ENCODE assay signal across 10 mouse cellular contexts in genomic region chr16:31932255-31932654, GRCm38 (mm10). TPM values are rescaled to one million over a fixed set of nuclear protein-coding genes. Genes with fewer than 3 reads are reported as not detected.
DNase-seq lines count a peak whose midpoint lies in the region; ATAC-seq and TF ChIP-seq lines count a peak whose summit lies in the region.
"Had no signal": no experiment of that assay in that cellular context is flagged by ENCODE, and none has a peak within 500 bp of the region (broad histone marks: within the 10 kb centered on the region; RNA-seq: fewer than 3 reads in every experiment).

No protein-coding gene starts in this region.

- H3K36me3 ChIP-seq in hindbrain, embryonic 16.5 days (ENCODE audit: control insufficient read depth, insufficient read depth, low read length): no peaks in the 10 kb centered on the region
- H3K36me3 ChIP-seq: stomach, embryonic 15.5 days had no signal

- H3K4me1 ChIP-seq in hindbrain, embryonic 16.5 days (ENCODE audit: control insufficient read depth, insufficient read depth, low read depth, low read length): peaks cover 27% of the 10 kb centered on the region

- intact Hi-C loops in left cerebral cortex, adult 2 months (cut with DNase I): no loop called here

- WGBS in hindbrain, embryonic 16.5 days: 20% methylated on average over 5 of the region's 5 CpGs

- H3K4me2 ChIP-seq in hindbrain, embryonic 16.5 days (ENCODE audit: low read length): no peak overlapping the region; the same call in 1 of the 2 replicates

- DNase-seq in cerebellum, adult 11-12 months: peak; percentile 57
- no peak for DNase-seq in cerebellum, postnatal 4 days (ENCODE audit: low spot score in 2 of 2)
- no peak for DNase-seq in left cerebral cortex, adult 2 months (ENCODE audit: extremely low spot score in 1 of 2, low spot score in 2 of 2)
- DNase-seq in left cerebral cortex, adult 11 months (ENCODE audit: low spot score): no peak
- peak; percentile 79 for DNase-seq in retina, postnatal 1 day
- DNase-seq in frontal cortex, postnatal 25 days (ENCODE audit: low spot score in 2 of 2): no peak

- H3K27me3 ChIP-seq in hindbrain, embryonic 16.5 days (replicated peaks; ENCODE audit: control insufficient read depth, insufficient read depth, low read length): no peaks in the 10 kb centered on the region

- H3K4me3 ChIP-seq in left cerebral cortex, adult 2 months: no peak overlapping the region
- H3K4me3 ChIP-seq in hindbrain, embryonic 16.5 days (ENCODE audit: low read length): no peak overlapping the region

- H3K27ac ChIP-seq in left cerebral cortex, adult 2 months: peak overlapping the region; percentile 97
- H3K27ac ChIP-seq in hindbrain, embryonic 16.5 days (ENCODE audit: low read depth, low read length): peak overlapping the region; percentile 83

- H3K9ac ChIP-seq in hindbrain, embryonic 16.5 days (ENCODE audit: low read depth, low read length): peak overlapping the region; percentile 67; the same call in 1 of the 2 replicates

- no peaks in the 10 kb centered on the region for H3K9me3 ChIP-seq in hindbrain, embryonic 16.5 days (ENCODE audit: control insufficient read depth, low read length)
- H3K9me3 ChIP-seq: stomach, embryonic 15.5 days had no signal

- TF ChIP-seq CTCF in left cerebral cortex, adult 2 months (IDR thresholded peaks at IDR 0.05): no peak

- ATAC-seq in hindbrain, embryonic 16.5 days: no peak
- ATAC-seq in monocyte, adult 5-6 weeks (replicated peaks; ENCODE audit: insufficient number of reproducible peaks, low FRiP score, low TSS enrichment, poor library complexity, severe bottlenecking): no peak

RNA-seq across cellular contexts. Expression of gene Pigz, which starts 1.4 kb away (rescaled TPM):
- total RNA-seq in left cerebral cortex, adult 2 months (2021): 10 to 100 TPM; 20.7 to 20.9 TPM
- 4.1 and 5.2 TPM in 2 replicates for polyA plus RNA-seq in hindbrain, embryonic 16.5 days (2015; fragmentation: Nextera tagmentation; extraction: Ambion mirVana)
- total RNA-seq in monocyte, adult 5-6 weeks (2017): 0.19 TPM in 1 of 3 replicates, not detected in the others

RNA-seq across cellular contexts. Expression of gene 0610012G03Rik, which starts 16.0 kb away (rescaled TPM):
- total RNA-seq in left cerebral cortex, adult 2 months (2021): 10 to 100 TPM; 40.4 to 45.1 TPM
- polyA plus RNA-seq in hindbrain, embryonic 16.5 days (2015; fragmentation: Nextera tagmentation; extraction: Ambion mirVana): 128 and 132 TPM in 2 replicates
- total RNA-seq in monocyte, adult 5-6 weeks (2017): 6.4 to 10.0 TPM (median 7.6 TPM) in 3 replicates

RNA-seq across cellular contexts. Expression of gene Ncbp2, which starts 16.1 kb away (rescaled TPM):
- total RNA-seq in left cerebral cortex, adult 2 months (2021): 10 to 100 TPM; 47.3 to 47.4 TPM
- polyA plus RNA-seq in hindbrain, embryonic 16.5 days (2015; fragmentation: Nextera tagmentation; extraction: Ambion mirVana): 91.7 and 95.0 TPM in 2 replicates
- total RNA-seq in monocyte, adult 5-6 weeks (2017): 25.7 to 26.9 TPM (median 26.0 TPM) in 3 replicates

RNA-seq across cellular contexts. Expression of gene Meltf, which starts 53.6 kb away (rescaled TPM):
- total RNA-seq in left cerebral cortex, adult 2 months (2021): under 1 TPM; 0.51 to 0.54 TPM
- 0.29 and 0.42 TPM in 2 replicates for polyA plus RNA-seq in hindbrain, embryonic 16.5 days (2015; fragmentation: Nextera tagmentation; extraction: Ambion mirVana)
- 0.53 TPM in 1 of 3 replicates, not detected in the others for total RNA-seq in monocyte, adult 5-6 weeks (2017)
- polyA plus RNA-seq: heart, postnatal 0 days had no signal

Comparison
In these comparisons a context has a peak if more than half of its experiments do, and no peak if none do; other contexts are left out.
1. DNase-seq: peak in cerebellum, adult 11-12 months (single experiment) and retina, postnatal 1 day (single experiment); none in cerebellum, postnatal 4 days (0 of 2), left cerebral cortex, adult 2 months (0 of 2), left cerebral cortex, adult 11 months (single experiment) and frontal cortex, postnatal 25 days (0 of 2).
2. RNA of gene Pigz, which starts 1.4 kb away (total RNA-seq): 20.7 to 20.9 TPM in left cerebral cortex, adult 2 months; 0.19 TPM in monocyte, adult 5-6 weeks; every median in the first group is over 10 times any median in the second.